Mouse (Mus musculus) hindbrain, embryonic 10.5 days (tissue): ENCODE results near the gene Tsga13. TPM values are rescaled to one million over a fixed set of nuclear protein-coding genes. Genes with fewer than 3 reads are reported as not detected.

Experiments
- DNase-seq: peaks from one replicate; pipeline ENCODE4 v3.0.0-alpha.2; 2017; ENCODE audit warnings: low spot score
- H3K27ac ChIP-seq: fragments of 300-500 bp; sonication (generic); 2 replicates; pipeline ENCODE4 v1.5.1; 2016; ENCODE audit warnings: mild to moderate bottlenecking, moderate library complexity
- H3K27me3 ChIP-seq: fragments of 300-500 bp; sonication (generic); 2 replicates; pipeline ENCODE4 v1.6.1; 2016; ENCODE audit warnings: mild to moderate bottlenecking; ENCODE audit not compliant: poor library complexity, insufficient read depth, severe bottlenecking
- H3K36me3 ChIP-seq: fragments of 300-500 bp; sonication (generic); 2 replicates; pipeline ENCODE4 v1.6.1; 2016; ENCODE audit warnings: mild to moderate bottlenecking, moderate library complexity
- H3K4me1 ChIP-seq: fragments of 300-500 bp; sonication (generic); replicated peaks from 2 replicates; pipeline ENCODE4 v1.6.1; 2016; ENCODE audit warnings: mild to moderate bottlenecking
- H3K4me3 ChIP-seq: fragments of 300-500 bp; sonication (generic); 2 replicates; pipeline ENCODE4 v1.5.1; 2016; ENCODE audit warnings: mild to moderate bottlenecking, moderate library complexity
- H3K9me3 ChIP-seq: fragments of 300-500 bp; sonication (generic); 2 replicates; pipeline ENCODE4 v1.6.1; 2016; ENCODE audit warnings: mild to moderate bottlenecking, moderate library complexity
- WGBS: fragments of 180-500 bp; shearing (Covaris S2); methylation state at CpG from one replicate; pipeline ENCODE4 v1.1.7; 2016; 5-methylcytosine and 5-hydroxymethylcytosine counted together
- polyA plus RNA-seq: library from polyadenylated mRNA; unstranded; fragments of >200 nt; fragmentation: Nextera tagmentation; extraction: Ambion mirVana; gene quantifications from 2 replicates; pipeline ENCODE4 v1.2.1, GENCODE M21; 2016

Tsga13 gene
- polyA plus RNA-seq, 1 experiment from 2014 or later, result not detected

- Histone ChIP-seq H3K27ac (peak within 1 kb of the TSS; percentile 97), H3K9me3 (no peaks in the 10 kb centered on the region), H3K4me3 (peak within 1 kb of the TSS; percentile 77), H3K27me3 (no peaks in the 10 kb centered on the region), H3K36me3 (0 out of 2 replicates have a peak, but pooled peaks cover 5% of the 10 kb centered on the region), H3K4me1 (peaks cover 22% of the 10 kb centered on the region)
- peak; percentile 94 for DNase-seq
- 1% methylated on average over 83 of the region's 83 CpGs for WGBS
Measured at GRCm38 (mm10) chr6:30896195-30896985, 19.0 kb downstream of the Tsga13 start, which contains the start of gene Copg2. Gene Copg2, minus strand, starts transcription at chr6:30896794.

- Histone ChIP-seq H3K27me3 (no peaks in the 10 kb centered on the region), H3K4me3 (peak overlapping the region; percentile 77), H3K4me1 (peaks cover 22% of the 10 kb centered on the region), H3K27ac (peak overlapping the region; percentile 97), H3K9me3 (no peaks in the 10 kb centered on the region), H3K36me3 (0 out of 2 replicates have a peak, but pooled peaks cover 9% of the 10 kb centered on the region)
- WGBS, result 23% methylated on average over 3 of the region's 3 CpGs
- no peak for DNase-seq
Measured at GRCm38 (mm10) chr6:30895819-30896194, 19.6 kb downstream of the Tsga13 start.

DNA sequence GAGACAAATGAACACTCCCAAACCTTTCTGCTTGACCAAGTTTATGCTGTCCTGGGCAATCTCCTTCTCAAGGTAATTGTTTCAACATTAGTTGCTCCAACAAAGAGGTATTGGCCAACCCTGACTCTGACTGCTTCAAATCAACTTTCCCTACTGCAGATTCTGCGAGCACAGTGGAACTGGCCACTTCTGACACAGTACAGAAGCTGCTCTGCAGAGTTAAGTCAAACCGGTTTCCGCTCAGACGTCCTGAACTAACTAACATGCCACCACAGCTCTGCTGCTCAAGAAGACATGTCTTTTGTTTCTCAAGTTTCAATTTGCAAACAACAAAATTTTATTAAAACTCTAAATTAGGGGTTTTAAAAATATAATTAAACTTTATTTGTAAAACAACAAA lies 22.3 kb downstream of the Tsga13 start:
- Histone ChIP-seq H3K9me3 (no peaks in the 10 kb centered on the region), H3K4me3 (no peak overlapping the region), H3K27ac (no peak overlapping the region), H3K27me3 (no peaks in the 10 kb centered on the region), H3K4me1 (peaks cover 22% of the 10 kb centered on the region), H3K36me3 (peaks cover 29% of the 10 kb centered on the region)
- WGBS, result 82% methylated on average over 4 of the region's 4 CpGs
- DNase-seq, result no peak

GRCm38 (mm10) chr6:30891761-30892160 lies 23.6 kb downstream of the Tsga13 start:
- no peak overlapping the region for H3K27ac ChIP-seq

GRCm38 (mm10) chr6:30884856-30885255 lies 30.5 kb downstream of the Tsga13 start:
- Histone ChIP-seq H3K36me3 (peaks cover 70% of the 10 kb centered on the region), H3K27me3 (no peaks in the 10 kb centered on the region), H3K4me3 (no peak overlapping the region), H3K4me1 (no peaks in the 10 kb centered on the region), H3K27ac (no peak overlapping the region), H3K9me3 (no peaks in the 10 kb centered on the region)
- no peak for DNase-seq
- 91% methylated on average over 3 of the region's 3 CpGs for whole genome bisulfite sequencing

More at GRCm38 (mm10) chr6:30891761-30892160, 23.6 kb downstream of the Tsga13 start:
- Histone ChIP-seq H3K9me3 (no peaks in the 10 kb centered on the region), H3K27me3 (no peaks in the 10 kb centered on the region), H3K4me3 (no peak overlapping the region), H3K4me1 (peaks cover 16% of the 10 kb centered on the region), H3K36me3 (peaks cover 36% of the 10 kb centered on the region)
- no peak for DNase-seq

DNA sequence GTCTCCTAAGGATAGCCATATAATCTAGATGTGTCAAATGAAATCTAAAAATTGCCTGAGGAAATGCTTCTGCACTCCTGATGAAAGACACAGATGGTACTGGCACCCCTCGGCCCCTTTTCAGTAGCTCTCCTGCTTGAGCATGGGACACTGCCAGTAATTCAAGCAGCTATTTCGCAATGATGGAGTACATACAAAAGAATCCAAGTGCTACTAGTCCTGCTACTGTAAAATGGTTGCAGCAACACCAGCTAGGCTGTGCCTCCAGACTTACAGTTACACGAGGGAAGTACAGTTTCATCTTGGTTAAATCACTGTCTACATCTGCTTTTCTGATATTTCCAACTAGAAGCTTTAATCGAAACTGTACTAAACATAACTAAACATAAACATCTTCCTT lies 31.9 kb downstream of the Tsga13 start:
- Histone ChIP-seq H3K27ac (no peak overlapping the region), H3K36me3 (peaks cover 70% of the 10 kb centered on the region), H3K27me3 (no peaks in the 10 kb centered on the region), H3K4me1 (no peaks in the 10 kb centered on the region), H3K9me3 (no peaks in the 10 kb centered on the region), H3K4me3 (no peak overlapping the region)
- no peak for DNase-seq
- WGBS, result 90% methylated on average over 4 of the region's 4 CpGs

- H3K4me1 ChIP-seq, result no peaks in the 10 kb centered on the region
- H3K4me3 ChIP-seq, result no peak overlapping the region
- H3K9me3 ChIP-seq, result peaks cover 6% of the 10 kb centered on the region; the same call in 1 of the 2 replicates
- peaks cover 76% of the 10 kb centered on the region for H3K36me3 ChIP-seq
- no peak overlapping the region for H3K27ac ChIP-seq
- no peak for DNase-seq
- H3K27me3 ChIP-seq, result no peaks in the 10 kb centered on the region
Measured at GRCm38 (mm10) chr6:30876661-30877060, 38.7 kb downstream of the Tsga13 start.

GRCm38 (mm10) chr6:30866501-30866900 lies 48.9 kb downstream of the Tsga13 start:
- 91% methylated on average over 1 of the region's 1 CpGs for WGBS
- no peaks in the 10 kb centered on the region for H3K4me1 ChIP-seq
- no peak overlapping the region for H3K27ac ChIP-seq
- H3K4me3 ChIP-seq, result no peak overlapping the region
- no peaks in the 10 kb centered on the region for H3K9me3 ChIP-seq
- no peaks in the 10 kb centered on the region for H3K27me3 ChIP-seq
- peaks cover 8% of the 10 kb centered on the region; the same call in 1 of the 2 replicates for H3K36me3 ChIP-seq
- DNase-seq, result no peak

GRCm38 (mm10) chr6:30865031-30865678 lies 50.2 kb downstream of the Tsga13 start:
- H3K27ac ChIP-seq, result no peak overlapping the region
- H3K4me3 ChIP-seq, result no peak overlapping the region
- no peaks in the 10 kb centered on the region for H3K27me3 ChIP-seq
- no peaks in the 10 kb centered on the region for H3K4me1 ChIP-seq
- no peak for DNase-seq
- H3K36me3 ChIP-seq, result peaks cover 7% of the 10 kb centered on the region; the same call in 1 of the 2 replicates
- H3K9me3 ChIP-seq, result no peaks in the 10 kb centered on the region
- WGBS, result 89% methylated on average over 3 of the region's 3 CpGs

- no peak overlapping the region for H3K27ac ChIP-seq
- no peak overlapping the region for H3K4me3 ChIP-seq
- H3K4me1 ChIP-seq, result no peaks in the 10 kb centered on the region
- no peak for DNase-seq
- peaks cover 70% of the 10 kb centered on the region for H3K36me3 ChIP-seq
- 97% methylated on average over 7 of the region's 7 CpGs for WGBS
- H3K9me3 ChIP-seq, result no peaks in the 10 kb centered on the region
- no peaks in the 10 kb centered on the region for H3K27me3 ChIP-seq
Measured at GRCm38 (mm10) chr6:30855956-30856355, 59.4 kb downstream of the Tsga13 start.

GRCm38 (mm10) chr6:30855205-30855604 lies 60.2 kb downstream of the Tsga13 start:
- Histone ChIP-seq H3K27me3 (no peaks in the 10 kb centered on the region), H3K4me3 (no peak overlapping the region), H3K36me3 (peaks cover 64% of the 10 kb centered on the region), H3K9me3 (no peaks in the 10 kb centered on the region), H3K4me1 (no peaks in the 10 kb centered on the region), H3K27ac (no peak overlapping the region)
- 90% methylated on average over 2 of the region's 2 CpGs for WGBS
- DNase-seq, result no peak

- Histone ChIP-seq H3K4me1 (no peaks in the 10 kb centered on the region), H3K27ac (no peak overlapping the region), H3K9me3 (peaks cover 4% of the 10 kb centered on the region; the same call in 1 of the 2 replicates), H3K27me3 (no peaks in the 10 kb centered on the region), H3K4me3 (no peak overlapping the region), H3K36me3 (peaks cover 51% of the 10 kb centered on the region)
- WGBS, result 88% methylated on average over 2 of the region's 2 CpGs
- DNase-seq, result no peak
Measured at GRCm38 (mm10) chr6:30849818-30850217, 65.6 kb downstream of the Tsga13 start.
